Comparison of ENCODE assay signal across 19 mouse cellular contexts in genomic region chr10:46828164-46828563, GRCm38 (mm10).
DNase-seq lines count a peak whose midpoint lies in the region; ATAC-seq and TF ChIP-seq lines count a peak whose summit lies in the region.
"Had no signal": no experiment of that assay in that cellular context is flagged by ENCODE, and none has a peak within 500 bp of the region (broad histone marks: within the 10 kb centered on the region; RNA-seq: fewer than 3 reads in every experiment).

No protein-coding gene starts in this region.

- in situ Hi-C loops in CH12.LX (cut with MboI; ENCODE audit: low pct_ligation_motif_present, low pct_unique_long_range_greater_than_20kb, low sequenced_read_pairs), result no loop called here

- H3K27me3 ChIP-seq in forebrain, embryonic 12.5 days, result no peaks in the 10 kb centered on the region
- no peaks in the 10 kb centered on the region for H3K27me3 ChIP-seq in forebrain, embryonic 10.5 days (ENCODE audit: poor library complexity, severe bottlenecking)
- H3K27me3 ChIP-seq in CH12.LX (replicated peaks), result no peaks in the 10 kb centered on the region
- H3K27me3 ChIP-seq in hindbrain, embryonic 13.5 days, result no peaks in the 10 kb centered on the region
- H3K27me3 ChIP-seq in midbrain, embryonic 15.5 days (replicated peaks), result no peaks in the 10 kb centered on the region
- H3K27me3 ChIP-seq: heart, embryonic 15.5 days had no signal

- peak overlapping the region; percentile 54; the same call in 1 of the 2 replicates for H3K27ac ChIP-seq in forebrain, embryonic 12.5 days
- H3K27ac ChIP-seq in forebrain, embryonic 10.5 days, result no peak overlapping the region
- no peak overlapping the region for H3K27ac ChIP-seq in CH12.LX (ENCODE audit: insufficient read depth, low read depth)
- peak overlapping the region; percentile 23; the same call in 1 of the 2 replicates for H3K27ac ChIP-seq in hindbrain, embryonic 13.5 days
- peak overlapping the region; percentile 31; the same call in 1 of the 2 replicates for H3K27ac ChIP-seq in midbrain, embryonic 15.5 days
- H3K27ac ChIP-seq: heart, embryonic 15.5 days; left cerebral cortex, adult 2 months had no signal

- H3K79me2 ChIP-seq in CH12.LX (replicated peaks; ENCODE audit: control insufficient read depth, extremely low read depth, insufficient read depth, poor library complexity, severe bottlenecking), result no peaks in the 10 kb centered on the region

- no peak overlapping the region for H3K4me3 ChIP-seq in forebrain, embryonic 12.5 days (replicated peaks)
- H3K4me3 ChIP-seq in forebrain, embryonic 10.5 days, result no peak overlapping the region
- H3K4me3 ChIP-seq in CH12.LX (replicated peaks in 1 of 3; ENCODE audit: low read depth in 2 of 3, low read length in 2 of 3, poor library complexity in 1 of 3), result no peak overlapping the region
- H3K4me3 ChIP-seq in hindbrain, embryonic 13.5 days, result no peak overlapping the region
- H3K4me3 ChIP-seq in midbrain, embryonic 15.5 days, result no peak overlapping the region
- H3K4me3 ChIP-seq: heart, embryonic 15.5 days; left cerebral cortex, adult 2 months had no signal

- dilution Hi-C loops in CH12.LX (cut with MboI; ENCODE audit: extremely low pct_ligation_motif_present, extremely low pct_unique_long_range_greater_than_20kb, low sequenced_read_pairs), result no loop called here

- peaks cover 10% of the 10 kb centered on the region; the same call in 1 of the 2 replicates for H3K4me1 ChIP-seq in forebrain, embryonic 12.5 days
- H3K4me1 ChIP-seq in forebrain, embryonic 10.5 days, result peaks cover 12% of the 10 kb centered on the region
- H3K4me1 ChIP-seq in CH12.LX (ENCODE audit: control insufficient read depth in 1 of 2, insufficient read depth in 2 of 2), result no peaks in the 10 kb centered on the region
- no peaks in the 10 kb centered on the region; the same call in 1 of the 2 replicates for H3K4me1 ChIP-seq in hindbrain, embryonic 13.5 days (replicated peaks)
- H3K4me1 ChIP-seq in midbrain, embryonic 15.5 days, result peaks cover 6% of the 10 kb centered on the region; the same call in 1 of the 2 replicates
- H3K4me1 ChIP-seq: heart, embryonic 15.5 days had no signal

- H3K9ac ChIP-seq in forebrain, embryonic 12.5 days, result no peak overlapping the region
- no peak overlapping the region for H3K9ac ChIP-seq in CH12.LX (ENCODE audit: insufficient read depth, low read depth)
- no peak overlapping the region for H3K9ac ChIP-seq in hindbrain, embryonic 13.5 days
- no peak overlapping the region for H3K9ac ChIP-seq in midbrain, embryonic 15.5 days
- H3K9ac ChIP-seq: heart, embryonic 15.5 days; liver, postnatal 0 days had no signal

- H3K36me3 ChIP-seq in forebrain, embryonic 12.5 days (replicated peaks), result no peaks in the 10 kb centered on the region
- H3K36me3 ChIP-seq in forebrain, embryonic 10.5 days (replicated peaks), result no peaks in the 10 kb centered on the region
- H3K36me3 ChIP-seq in CH12.LX (replicated peaks in 1 of 2; ENCODE audit: control insufficient read depth in 1 of 2, insufficient read depth in 1 of 2, low read length in 1 of 2), result no peaks in the 10 kb centered on the region
- H3K36me3 ChIP-seq in hindbrain, embryonic 13.5 days, result no peaks in the 10 kb centered on the region
- no peaks in the 10 kb centered on the region for H3K36me3 ChIP-seq in midbrain, embryonic 15.5 days (replicated peaks)
- H3K36me3 ChIP-seq: G1E; heart, embryonic 15.5 days had no signal

- no peak for DNase-seq in forebrain, embryonic 10.5 days (ENCODE audit: extremely low spot score, low spot score)
- DNase-seq in CH12.LX (ENCODE audit: extremely low read depth), result peak; percentile 2
- DNase-seq in left cerebral cortex, postnatal 14 days (ENCODE audit: low spot score in 2 of 2), result no peak
- no peak for DNase-seq in layer of hippocampus, postnatal 36 days
- no peak for DNase-seq in heart, adult 11 months
- DNase-seq: adrenal gland, adult 8-10 months; cerebellum, adult 8-10 months; heart, adult 18-20 months; liver, postnatal 0 days; lung, postnatal 36 days; right cerebral cortex, postnatal 14 days; thymus, postnatal 4 days had no signal

- TF ChIP-seq EP300 in CH12.LX (IDR thresholded peaks at IDR 0.05; ENCODE audit: low read length), result no peak

- ATAC-seq in forebrain, embryonic 12.5 days (ENCODE audit: low FRiP score), result peak; percentile 50; the same call in 1 of the 2 replicates
- ATAC-seq in hindbrain, embryonic 13.5 days (ENCODE audit: low FRiP score), result no peak
- peak; percentile 51; the same call in 1 of the 2 replicates for ATAC-seq in midbrain, embryonic 15.5 days (replicated peaks)
- ATAC-seq: inflammation-experienced regulatory T-cells, adult 6 months; liver, postnatal 0 days had no signal

- no peak for TF ChIP-seq RAD21 in CH12.LX (IDR thresholded peaks at IDR 0.05; ENCODE audit: low read depth, low read length)

- no peak for TF ChIP-seq POLR2A in CH12.LX (IDR thresholded peaks at IDR 0.05; ENCODE audit: low read depth, low read length)

- 12% methylated on average over 2 of the region's 2 CpGs for WGBS in forebrain, embryonic 12.5 days
- WGBS in forebrain, embryonic 10.5 days, result 47% methylated on average over 2 of the region's 2 CpGs
- 32% methylated on average over 2 of the region's 2 CpGs for WGBS in hindbrain, embryonic 13.5 days
- 19% methylated on average over 2 of the region's 2 CpGs for WGBS in midbrain, embryonic 15.5 days

- TF ChIP-seq CTCF in CH12.LX (conservative IDR thresholded peaks at IDR 0.05 in 1 of 2, IDR thresholded peaks at IDR 0.05 in 1 of 2; ENCODE audit: low read depth in 2 of 2, low read length in 2 of 2), result peak in 1 of 2 experiments; percentile 16; a peak in 1 of 4 replicates

- no peaks in the 10 kb centered on the region for H3K9me3 ChIP-seq in forebrain, embryonic 12.5 days
- no peaks in the 10 kb centered on the region for H3K9me3 ChIP-seq in forebrain, embryonic 10.5 days
- H3K9me3 ChIP-seq in CH12.LX (replicated peaks; ENCODE audit: low read length), result no peaks in the 10 kb centered on the region
- H3K9me3 ChIP-seq in hindbrain, embryonic 13.5 days, result no peaks in the 10 kb centered on the region
- no peaks in the 10 kb centered on the region for H3K9me3 ChIP-seq in midbrain, embryonic 15.5 days
- H3K9me3 ChIP-seq: G1E; heart, embryonic 15.5 days had no signal

- H3K4me2 ChIP-seq in forebrain, embryonic 12.5 days, result no peak overlapping the region
- no peak overlapping the region for H3K4me2 ChIP-seq in CH12.LX (ENCODE audit: insufficient read depth, low read depth, poor library complexity, severe bottlenecking)
- H3K4me2 ChIP-seq in hindbrain, embryonic 13.5 days, result no peak overlapping the region
- H3K4me2 ChIP-seq in midbrain, embryonic 15.5 days, result no peak overlapping the region
- H3K4me2 ChIP-seq: heart, embryonic 15.5 days had no signal

- intact Hi-C loops in left cerebral cortex, postnatal 14 days (cut with DNase I), result no loop called here

TF ChIP-seq in CH12.LX, 34 proteins besides CTCF, POLR2A, EP300 and RAD21:
- no peak for TF ChIP-seq UBTF (IDR thresholded peaks at IDR 0.05; ENCODE audit: low read depth, low read length)
- TF ChIP-seq SIN3A (IDR thresholded peaks at IDR 0.05; ENCODE audit: low read length), result no peak
- no peak for TF ChIP-seq RCOR1 (conservative IDR thresholded peaks at IDR 0.05; ENCODE audit: low read depth, low read length)

Comparison
In these comparisons a context has a peak if more than half of its experiments do, and no peak if none do; other contexts are left out.
1. H3K27ac ChIP-seq: peak in forebrain, embryonic 12.5 days (single experiment), hindbrain, embryonic 13.5 days (single experiment) and midbrain, embryonic 15.5 days (single experiment); none in forebrain, embryonic 10.5 days (single experiment) and CH12.LX (single experiment).